Mouse (Mus musculus): ENCODE measurements around the gene E130309D02Rik.
A peak's percentile ranks its signal among the peaks of the same experiment; 100 is the strongest.

The E130309D02Rik gene

DNA sequence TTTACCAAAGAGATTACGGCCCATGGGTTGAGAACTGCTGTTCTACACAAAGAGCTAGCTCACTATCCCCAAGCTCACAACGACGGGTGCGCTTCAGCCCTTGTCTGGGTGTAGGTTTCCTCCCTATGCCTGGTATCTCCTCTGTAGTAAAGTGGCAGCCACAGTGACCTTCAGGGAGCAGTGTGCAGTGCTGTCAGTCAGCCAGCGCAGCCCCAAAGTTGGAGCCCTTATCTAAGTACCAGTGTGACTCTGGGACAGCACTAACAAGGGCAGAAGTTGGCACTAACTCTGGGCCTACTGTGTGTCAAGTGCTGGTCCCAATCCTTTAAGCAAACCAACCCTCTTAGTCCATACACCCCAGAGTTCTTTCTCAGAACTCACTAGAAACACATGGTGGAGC is 6.3 kb downstream of the E130309D02Rik start:
- DNase-seq: no peak

DNA sequence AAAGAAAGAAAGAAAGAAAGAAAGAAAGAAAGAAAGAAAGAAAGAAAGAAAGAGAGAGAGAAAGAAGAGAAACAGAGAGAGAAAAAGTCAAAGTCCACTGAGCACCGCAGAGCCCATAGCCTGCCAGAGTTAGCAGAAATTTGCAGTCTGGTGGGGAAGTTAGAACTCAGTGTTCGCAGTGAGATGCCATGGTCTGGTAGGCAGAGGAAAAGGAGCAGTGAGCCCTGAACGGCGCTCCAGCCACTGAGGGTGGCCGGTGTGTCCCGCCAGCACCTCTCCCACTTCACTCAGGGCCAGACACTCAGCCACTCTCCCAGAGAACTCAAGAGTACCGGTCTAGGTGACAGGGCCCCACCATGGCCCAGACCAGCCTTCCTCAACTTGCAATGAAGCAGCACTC is 10.9 kb downstream of the E130309D02Rik start:
- no peak for DNase-seq

DNA sequence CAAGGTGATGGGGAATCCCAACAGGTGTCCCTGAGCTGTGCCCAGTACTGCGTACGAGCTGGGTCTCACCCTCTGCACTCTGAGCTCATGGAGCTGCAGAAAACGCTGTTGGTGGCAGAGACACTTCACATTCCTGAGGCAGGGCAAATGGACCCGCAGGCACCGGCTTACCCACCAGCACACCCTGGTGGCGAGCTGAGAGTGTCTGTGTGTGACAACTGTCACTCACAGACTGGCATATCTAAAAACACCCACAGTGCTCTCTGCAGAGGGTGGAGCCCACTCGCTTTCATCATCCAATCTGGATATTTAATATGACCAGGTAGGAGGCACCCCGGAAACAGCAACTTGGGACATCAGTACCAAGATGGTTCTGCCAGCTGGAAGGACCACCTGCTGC is 13.9 kb downstream of the E130309D02Rik start:
- DNase-seq: no peak

DNA sequence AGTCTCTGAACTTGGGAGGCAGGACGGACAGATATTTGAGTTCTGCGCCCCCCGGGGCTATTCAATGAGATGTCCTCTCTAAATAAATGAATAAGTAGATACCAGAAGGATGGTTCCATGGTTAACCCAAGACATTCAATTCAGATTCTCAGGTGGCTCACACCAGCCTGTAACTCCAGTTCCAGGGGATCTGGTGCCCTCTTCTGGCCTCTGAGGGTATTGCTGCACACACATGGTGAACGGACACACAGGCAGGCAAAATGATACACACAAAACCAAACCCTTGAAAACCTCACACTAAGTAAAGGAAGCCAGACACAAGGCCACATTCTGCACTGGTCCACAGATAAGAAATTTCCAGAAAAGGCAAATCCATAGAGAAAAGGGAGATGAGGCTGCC is 15.5 kb downstream of the E130309D02Rik start:
- DNase-seq: peak; percentile 36

DNA sequence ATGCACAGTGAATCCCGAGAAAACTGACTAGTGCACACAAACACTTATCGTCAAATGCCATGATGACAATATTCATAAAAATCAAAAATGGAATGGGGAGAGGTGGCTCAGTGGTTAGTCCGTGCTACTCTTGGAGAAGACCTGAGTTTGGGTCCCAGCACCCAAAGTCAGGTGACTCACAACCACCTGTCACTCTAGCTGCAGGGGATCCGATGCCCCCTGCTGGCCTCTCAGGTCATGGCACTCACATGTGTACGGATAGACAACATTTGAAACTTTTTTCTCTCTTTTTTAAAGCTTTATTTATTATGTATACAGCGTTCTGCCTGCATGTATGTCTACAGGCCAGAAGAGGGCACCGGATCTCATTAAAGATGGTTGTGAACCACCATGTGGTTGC is 16.8 kb downstream of the E130309D02Rik start:
- no peak for DNase-seq

DNA sequence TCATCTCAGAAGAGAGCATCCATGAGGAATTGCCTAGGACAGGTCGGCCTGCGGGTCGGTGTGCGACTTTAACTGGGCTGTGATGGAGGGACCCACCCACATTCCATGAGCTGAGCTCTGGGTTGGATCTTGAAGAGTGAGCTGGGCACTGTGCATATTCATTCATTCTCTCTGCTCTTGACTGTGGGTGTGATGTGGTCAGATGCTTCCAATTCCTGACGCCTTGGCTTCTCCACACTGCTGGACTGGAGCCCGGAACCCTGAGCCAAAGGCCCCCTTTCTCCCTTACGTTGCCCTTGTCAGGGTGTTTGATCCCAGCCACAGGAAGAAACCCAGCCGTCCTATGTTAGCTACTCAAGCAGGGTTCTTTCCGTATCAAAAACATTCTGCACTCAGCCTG is 17.2 kb downstream of the E130309D02Rik start:
- no peak for DNase-seq

DNA sequence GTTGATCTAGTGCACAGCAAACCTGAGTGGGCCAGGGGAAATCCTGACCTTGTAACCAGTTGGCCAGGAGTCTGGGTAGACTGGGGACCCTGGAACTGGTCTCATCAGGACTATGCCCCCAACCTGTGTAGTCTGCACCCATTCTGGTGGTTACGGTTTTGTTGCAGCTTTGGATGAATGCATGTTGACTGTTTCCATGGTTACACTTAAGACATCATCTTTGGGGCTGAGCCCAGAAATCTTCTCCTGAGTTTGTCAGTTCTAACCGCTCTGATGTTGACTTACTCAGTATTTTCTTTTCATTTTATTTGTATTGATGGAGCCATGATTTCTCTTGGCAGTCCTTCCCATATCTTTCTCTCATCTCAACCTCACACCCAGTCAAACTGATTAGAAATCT is 19.8 kb downstream of the E130309D02Rik start:
- no peak for DNase-seq

DNA sequence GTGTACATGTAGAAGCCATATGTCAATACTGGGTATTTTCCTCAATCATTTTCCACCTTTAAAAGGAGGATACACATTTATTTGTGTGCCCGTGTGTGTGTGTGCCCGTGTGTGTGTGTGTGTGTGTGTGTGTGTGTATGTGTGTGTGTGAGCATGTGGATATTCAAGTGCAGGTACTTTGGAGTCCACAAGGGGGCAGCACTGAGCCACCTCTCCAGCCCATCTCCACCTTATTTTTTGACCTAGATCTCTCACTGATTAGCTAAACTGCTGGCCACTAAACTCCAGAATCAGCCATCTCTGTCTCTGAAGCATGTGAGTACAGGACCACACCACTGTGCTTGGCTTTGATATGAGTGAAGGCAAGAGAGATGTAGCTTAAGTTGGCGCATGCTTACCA is 20.3 kb downstream of the E130309D02Rik start:
- no peak for DNase-seq

DNA sequence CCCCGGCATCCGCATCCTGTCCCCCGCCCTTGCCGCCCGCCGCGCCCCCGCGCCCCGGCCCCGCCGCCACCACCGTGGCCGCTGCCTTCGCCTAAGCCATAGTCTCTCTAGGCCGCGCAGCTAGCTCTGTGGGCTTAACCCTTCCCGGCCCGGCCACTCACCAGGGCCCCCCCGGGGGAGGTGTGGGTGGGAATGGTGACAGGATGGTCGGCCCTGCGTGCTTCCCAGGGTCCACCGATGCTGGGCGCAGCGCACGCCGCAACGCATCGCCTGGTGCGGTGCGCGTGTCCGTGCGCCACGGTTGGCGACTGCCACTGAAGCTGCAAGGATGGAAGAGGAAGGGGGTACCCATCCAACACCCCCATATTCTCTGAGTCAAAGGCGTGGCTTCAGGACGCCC is 21.8 kb downstream of the E130309D02Rik start, which contains the start of gene Zfp853:
Zfp853 (minus strand) TSS at position 220 of the 400 bp plus-strand sequence.
- DNase-seq: no peak

DNA sequence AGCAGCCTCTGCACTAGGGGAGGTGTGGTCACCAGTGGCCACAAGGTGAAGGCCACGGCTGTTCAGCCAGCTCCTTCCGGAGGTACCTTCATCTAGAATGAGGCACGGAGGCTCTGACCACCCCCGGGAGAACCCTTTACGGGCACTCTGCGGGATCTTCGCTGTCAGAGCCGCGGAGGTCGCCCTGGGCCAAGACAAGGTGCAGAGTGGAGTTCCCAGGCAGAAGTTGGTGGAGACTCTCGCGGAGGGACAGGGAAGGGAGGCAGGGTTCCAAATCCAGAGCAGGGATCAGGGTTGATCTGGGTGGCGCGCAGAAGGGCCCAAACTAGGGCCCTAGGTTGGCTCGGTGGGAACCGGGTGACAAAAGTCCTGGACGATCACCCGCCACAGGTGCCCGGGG is 22.3 kb downstream of the E130309D02Rik start:
- no peak for DNase-seq

DNA sequence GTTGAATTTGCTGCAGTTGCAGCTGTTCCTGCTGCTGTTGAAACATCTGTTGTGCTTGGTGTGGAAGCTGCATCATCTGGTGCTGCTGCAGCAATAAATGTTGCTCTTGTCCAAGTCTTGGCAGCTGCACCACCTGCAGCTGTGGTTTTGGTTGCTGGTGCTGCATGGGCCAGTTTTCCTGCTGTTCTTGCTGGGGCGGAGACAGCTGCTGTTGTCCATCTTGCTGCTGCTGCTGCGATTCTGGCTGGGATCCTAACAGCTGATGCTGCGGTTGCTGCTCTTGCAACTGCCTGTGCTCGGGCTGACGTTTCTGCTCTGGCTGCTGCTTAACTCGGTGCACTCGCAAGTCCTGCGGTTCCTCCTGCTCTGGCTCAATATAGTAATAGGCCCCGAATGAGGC is 25.9 kb downstream of the E130309D02Rik start:
- DNase-seq: no peak

DNA sequence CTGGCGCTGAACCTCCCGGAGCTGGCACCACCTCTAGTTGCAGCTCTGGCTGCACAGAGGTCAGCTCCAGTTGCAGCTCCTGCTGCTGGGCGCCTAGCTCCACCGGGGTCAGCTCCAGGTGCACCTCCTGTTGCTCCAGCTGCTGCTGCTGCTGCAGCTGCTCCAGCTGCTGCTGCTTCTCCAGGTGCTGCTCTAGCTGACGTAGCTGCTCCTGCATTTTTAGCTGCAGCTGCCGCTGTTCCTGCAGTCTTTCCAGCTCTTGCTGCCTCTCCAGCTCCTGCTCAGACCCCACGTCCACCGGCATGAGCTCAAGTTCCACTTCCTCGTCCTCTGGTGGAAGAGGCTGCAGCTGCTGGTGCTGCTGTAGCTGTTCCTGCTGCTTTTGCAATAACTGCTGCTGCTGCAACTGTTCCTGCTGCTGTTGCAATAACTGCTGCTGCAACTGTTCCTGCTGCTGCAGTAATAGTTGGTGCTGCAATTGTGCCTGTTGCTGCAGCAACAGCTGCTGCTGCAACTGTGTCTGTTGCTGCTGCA is 26.7 kb downstream of the E130309D02Rik start:
- DNase-seq: no peak

DNA sequence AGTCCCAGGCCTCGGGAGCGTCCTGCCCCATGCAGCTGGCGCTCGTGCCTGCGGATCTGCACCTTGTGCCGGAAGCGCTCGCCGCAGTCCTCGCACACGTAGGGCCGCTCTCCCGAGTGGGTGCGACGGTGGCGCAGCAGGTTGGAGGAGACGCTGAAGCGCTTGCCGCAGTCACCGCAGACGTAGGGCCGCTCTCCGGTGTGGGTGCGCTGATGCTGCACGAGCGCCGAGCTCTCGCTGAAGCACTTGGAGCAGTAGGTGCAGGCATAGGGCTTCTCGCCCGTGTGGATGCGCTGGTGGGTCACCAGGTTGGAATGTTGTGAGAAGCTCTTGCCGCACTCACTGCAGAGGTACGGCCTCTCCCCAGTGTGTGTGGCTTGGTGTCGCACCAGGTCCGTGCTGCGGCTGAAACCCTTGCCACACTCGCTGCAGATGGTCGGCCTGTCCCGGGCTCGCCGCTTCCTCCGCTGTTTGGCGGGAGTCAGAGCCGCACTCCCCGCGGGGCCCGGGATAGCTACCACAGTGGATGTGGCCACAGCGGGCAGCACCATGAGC is 27.3 kb downstream of the E130309D02Rik start:
- no peak for DNase-seq

DNA sequence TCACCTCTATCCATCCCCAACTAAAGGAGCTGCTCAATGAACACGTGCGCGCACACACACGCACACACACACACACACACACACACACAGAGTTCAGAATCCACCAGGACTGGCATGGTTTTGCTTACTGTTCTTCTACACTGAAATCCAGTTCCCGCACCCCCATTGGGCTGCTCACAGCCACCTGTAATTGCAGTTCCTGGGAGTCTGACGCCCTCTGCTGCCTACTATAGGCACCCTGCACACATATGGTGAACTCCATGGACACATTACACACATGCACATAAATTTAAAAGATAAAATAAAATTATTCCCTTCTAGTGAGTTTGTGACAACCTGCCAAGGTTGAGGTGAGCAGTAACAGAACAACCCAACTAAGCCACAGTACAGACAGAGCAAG is 30.4 kb downstream of the E130309D02Rik start:
- DNase-seq: no peak

DNA sequence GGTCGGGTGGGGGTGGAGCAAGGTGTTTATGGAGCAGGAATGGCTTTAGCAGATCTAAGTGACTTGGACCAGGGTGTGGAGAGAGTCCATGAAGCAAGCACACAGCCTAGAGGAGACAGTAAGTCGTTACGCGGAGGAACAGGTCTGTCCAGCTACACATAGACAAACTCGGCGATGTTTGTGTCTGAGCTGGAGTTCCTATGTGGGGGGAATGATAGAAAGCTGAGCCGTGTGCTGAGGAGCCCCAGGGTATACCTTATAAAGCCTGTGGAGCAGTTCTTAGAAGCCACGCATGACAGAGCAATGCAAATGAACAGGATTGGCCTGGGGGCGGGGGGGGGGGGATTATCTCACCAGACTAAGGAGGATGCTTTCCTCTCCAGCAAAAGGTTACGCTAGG is 35.9 kb downstream of the E130309D02Rik start:
- DNase-seq: no peak

DNA sequence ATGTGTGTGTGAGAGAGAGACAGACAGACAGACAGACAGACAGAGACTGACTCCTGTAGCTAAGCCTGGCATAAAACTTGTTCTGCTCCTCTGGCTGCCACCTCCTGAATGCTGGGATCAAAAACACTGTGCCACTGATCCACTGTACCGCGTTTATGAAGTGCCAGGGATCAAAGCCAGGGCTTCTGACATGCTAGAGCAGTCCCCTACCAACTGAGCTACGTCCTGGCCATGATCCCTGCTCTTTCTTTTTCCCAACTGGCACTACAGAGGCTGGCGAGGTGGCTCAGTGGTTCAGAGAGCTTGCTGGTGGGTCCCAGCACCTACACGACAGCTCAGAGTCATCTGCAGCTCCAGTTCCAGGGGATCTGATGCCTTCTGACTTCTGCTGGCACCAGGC is 39.4 kb downstream of the E130309D02Rik start:
- DNase-seq: no peak

DNA sequence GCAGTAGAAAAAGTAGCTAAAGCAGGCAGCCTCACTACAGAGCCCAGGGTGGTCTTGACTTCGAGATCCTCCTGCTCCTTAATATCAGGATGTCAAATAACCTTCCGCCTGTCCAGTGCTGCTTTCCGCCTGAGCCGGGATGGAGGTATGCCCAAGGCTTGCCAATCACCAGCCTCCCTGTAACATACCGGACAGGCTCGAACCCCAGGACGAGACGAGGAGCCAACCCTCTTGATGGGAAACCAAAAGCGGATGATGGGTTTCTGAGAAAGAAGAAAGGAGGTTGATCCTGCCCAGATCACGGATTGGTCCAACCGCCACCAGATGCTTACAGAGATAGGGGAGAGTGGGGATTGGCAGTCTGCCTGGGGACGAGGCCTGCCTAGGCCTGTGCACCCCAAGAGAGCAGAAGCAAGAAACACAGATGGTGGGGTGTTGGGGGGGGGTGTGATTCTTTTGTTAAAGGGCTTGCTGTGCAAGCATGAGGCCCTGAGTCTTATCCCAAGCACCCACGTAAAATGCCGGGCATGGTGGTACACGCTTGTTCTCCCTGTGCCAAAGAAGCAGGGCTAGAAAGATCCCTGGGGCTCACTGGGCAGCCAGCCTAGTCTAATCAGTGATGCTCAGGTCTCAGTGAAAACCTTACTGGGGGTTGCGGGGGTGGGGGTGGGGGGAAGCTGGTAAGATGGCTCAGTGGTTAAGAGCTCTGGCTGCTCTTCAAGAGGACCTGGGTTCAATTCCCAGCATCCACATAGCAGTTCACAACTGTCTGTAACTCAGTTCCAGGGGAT is 42.4 kb downstream of the E130309D02Rik start:
- no peak for DNase-seq

DNA sequence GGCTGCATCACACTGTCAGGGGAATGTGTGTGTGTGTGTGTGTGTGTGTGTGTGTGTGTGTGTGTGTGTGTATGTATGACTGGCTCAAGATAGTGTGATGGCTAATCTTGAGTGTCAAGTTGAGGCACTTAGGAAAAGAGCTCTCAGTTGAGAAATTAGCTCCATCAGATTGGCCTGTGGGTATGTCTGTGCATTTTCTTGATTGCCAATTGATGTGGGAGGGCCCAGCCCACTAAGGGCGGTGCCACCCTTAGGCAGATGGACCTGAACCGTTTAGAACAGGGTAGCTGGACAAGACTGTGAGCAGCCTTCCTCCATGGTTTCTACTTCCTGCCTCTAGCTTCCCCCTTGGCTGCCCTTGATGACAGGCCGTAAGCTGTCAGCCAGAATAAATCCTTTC is 43.1 kb downstream of the E130309D02Rik start:
- DNase-seq: no peak

DNA sequence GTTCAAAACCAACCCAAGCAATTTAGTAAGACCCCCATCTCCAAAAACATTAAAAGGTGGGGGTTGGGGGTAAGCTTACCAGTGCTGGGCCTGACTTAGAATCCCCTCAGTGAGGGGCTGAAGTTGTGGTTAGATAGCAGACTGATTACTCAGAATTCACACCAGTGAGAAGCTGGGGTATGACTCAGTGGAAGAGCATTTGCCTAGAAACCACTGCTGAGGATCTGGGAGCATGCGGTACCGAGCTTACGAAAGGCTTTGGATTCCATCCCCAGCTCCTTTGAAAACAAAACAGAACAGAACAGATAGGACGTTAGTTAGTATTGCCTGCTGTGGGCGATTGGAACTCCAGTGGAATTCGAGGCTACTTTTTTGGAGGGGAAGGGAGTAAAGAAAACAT is 43.5 kb downstream of the E130309D02Rik start:
- DNase-seq: peak; percentile 46

DNA sequence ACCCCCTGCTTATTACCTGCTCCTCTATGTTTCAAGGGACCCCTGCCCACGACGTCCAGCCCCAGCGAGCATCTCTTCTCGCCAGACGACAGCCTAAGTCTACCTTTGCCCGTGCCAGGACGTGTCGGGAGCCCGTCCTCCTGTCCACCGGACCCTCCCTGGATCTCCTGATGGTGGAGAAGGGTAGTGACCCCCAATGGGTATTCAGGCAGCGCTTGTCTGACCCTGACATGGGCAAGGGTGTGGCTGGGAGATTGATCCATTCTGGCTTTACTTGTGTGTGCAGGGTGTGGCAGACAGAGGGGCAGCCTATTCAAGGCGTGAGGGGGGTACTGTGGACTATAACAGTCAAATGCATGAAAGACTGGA is 45.0 kb downstream of the E130309D02Rik start:
- DNase-seq: no peak

DNA sequence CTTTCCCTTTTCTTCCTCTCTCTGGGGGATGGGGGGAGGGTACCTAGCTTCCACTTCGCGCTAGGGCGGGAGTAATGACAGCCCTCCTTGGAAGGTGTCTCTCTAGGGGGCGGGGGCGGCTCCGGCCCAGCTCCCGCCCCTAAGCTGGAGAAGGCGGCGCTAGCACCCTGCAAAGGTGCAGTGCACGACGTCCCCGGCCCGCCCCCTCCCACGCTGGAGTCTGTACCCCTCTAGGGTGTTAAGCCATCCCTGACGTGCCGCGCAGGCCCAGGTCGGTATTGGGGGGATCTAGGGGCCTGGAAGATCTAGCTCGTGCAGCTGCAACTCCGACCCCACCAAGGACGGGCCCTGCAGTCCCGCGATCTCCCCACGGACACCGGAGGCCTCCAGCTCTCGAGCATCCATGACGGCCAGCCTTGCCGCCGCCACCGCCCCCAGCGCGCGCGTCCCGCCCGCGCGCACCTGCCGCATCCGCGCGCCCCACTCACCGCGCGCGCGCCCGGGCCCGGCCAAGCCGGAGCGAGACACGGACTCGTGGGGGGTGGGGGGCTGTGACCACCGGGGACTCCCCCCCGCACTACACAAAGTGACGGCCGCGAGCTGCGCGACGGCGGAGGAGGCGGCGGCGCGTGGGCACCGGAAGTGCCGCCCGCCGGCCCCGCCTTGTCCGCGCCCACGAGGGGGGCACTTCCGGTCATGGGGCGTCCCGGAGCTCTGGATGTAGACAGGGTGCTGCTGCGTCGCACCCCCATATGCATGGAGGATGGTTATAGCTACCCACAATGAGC is 45.6 kb downstream of the E130309D02Rik start, which contains the start of gene Zfp316:
Zfp316 (minus strand) TSS at position 660 of the 788 bp plus-strand sequence.
- DNase-seq: peak; percentile 78

DNA sequence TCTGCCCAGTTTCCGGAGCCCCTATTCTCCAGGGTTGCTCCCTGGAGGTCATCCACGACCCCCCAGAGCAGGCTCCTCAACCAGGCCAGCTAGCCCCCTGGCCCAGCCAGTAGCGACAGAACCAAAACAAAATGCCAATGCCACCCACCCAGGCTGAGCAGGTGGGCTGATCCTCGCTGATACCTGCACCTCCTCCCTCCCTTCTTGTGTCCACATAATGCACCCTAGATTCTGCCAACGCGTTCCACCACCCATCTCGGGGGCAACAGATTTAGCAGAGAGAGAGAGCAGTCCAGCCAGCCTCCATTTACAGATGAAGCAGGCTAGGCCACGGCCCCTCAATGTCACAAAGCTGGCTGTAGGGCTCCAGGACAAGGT is 46.2 kb downstream of the E130309D02Rik start:
- no peak for DNase-seq

DNA sequence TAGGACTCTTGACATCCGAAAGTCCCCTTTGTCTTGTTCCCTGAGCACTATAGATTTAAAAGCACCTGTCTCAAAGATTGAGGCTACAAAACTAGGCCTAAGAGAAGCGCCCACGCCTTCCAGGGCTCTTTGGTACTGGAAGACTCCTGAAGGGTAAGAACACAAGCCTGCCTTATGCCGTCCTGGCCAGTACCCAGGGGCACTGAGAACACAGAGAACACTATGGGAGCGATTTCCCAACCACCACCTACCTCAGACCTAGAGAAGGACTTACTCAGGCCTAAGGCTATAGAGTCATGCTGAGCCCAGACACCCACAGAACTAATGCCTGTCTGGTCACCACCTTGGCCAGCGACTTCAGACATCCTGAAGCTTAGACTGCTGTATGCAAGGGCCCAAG is 48.4 kb downstream of the E130309D02Rik start:
- DNase-seq: no peak

DNA sequence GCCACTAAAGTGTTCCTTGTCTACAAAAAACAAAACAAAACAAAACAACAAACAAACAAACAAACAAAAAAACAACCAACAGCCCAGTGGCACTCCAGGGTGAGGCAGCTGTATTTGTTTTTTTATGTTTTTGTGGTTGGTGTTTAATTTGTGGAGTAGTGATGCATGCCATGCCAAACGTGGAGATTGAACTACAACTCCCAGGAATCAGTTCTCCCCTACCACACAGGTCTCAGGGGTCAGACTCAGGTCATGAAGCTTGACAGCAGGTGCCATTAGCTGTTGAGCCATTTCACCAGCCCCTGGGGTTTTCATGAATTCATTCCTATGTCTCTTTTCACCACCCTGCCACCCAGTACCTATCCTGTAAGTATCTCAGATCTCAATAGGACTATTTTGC is 49.8 kb downstream of the E130309D02Rik start:
- DNase-seq: no peak

All from right cerebral cortex, adult 18-20 months (tissue).